Mouse (Mus musculus) kidney, adult 18-20 months (tissue): ENCODE measurements around the gene Arfgef2.

Source experiments
- DNase-seq: peaks from one replicate; pipeline ENCODE4 v3.0.0; 2021

The Arfgef2 gene

DNA sequence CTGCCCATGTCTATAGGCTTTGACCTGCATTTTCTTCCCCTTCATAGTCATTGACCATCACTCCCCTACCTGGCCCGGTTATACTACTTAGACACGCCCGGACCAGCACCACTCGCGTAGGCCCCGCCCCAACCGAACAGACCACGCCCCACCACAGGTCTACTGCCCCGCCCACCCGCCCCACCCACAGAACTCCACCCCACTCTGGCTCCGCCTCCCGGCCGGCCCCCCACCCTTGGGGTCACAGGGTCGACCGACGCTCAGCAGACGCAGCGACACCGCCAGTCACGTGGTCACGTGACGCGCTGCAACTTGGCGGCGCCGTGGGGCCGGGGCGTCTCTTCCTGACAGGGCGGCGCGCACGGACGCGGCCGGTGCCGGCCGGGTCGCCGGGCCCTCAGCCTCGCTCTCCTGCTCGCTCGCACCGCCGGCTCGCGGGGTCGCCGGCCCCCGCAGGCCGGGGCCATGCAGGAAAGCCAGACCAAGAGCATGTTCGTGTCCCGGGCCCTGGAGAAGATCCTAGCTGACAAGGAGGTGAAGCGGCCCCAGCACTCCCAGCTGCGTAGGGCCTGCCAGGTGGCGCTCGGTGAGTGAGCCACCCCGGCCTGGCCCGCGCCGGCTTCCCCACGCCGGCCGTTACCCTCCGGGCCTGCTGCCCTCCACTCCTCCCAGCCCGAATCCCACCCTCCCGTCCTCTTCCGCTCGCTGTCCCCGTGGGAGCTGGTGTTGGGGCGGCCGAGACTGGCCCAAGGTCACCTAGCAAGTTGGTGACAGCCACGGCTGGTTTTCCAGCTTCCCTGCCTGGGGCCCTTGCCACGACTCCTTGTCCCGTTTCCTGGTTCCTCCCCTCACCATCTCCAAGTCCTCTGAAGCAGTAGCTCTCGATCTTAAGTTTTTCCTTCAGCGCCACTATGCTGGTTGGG is at the start of gene Arfgef2:
Gene Arfgef2, plus strand, starts transcription at position 339 of the 923 bp plus-strand sequence.
- peak; percentile 92 for DNase-seq

DNA sequence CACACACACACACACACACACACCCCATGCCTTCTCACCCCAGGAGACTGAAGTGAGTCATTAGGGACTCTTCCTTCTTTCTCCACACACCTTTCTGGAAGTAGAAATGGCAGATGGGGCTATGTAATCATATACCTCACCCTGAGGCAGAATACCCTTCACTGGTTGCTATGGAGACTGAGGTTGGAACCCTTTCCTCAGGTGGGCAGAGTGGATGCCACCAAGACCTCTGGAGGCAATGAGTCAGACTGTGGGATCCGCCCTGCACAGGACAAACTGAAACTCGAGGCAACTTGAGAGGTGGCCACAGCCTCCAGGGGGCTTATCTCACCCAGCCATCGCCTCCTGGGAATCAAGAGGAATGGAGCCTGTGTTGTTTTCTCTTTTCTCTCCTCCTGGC is 47.4 kb upstream of the Arfgef2 start:
- DNase-seq = no peak

DNA sequence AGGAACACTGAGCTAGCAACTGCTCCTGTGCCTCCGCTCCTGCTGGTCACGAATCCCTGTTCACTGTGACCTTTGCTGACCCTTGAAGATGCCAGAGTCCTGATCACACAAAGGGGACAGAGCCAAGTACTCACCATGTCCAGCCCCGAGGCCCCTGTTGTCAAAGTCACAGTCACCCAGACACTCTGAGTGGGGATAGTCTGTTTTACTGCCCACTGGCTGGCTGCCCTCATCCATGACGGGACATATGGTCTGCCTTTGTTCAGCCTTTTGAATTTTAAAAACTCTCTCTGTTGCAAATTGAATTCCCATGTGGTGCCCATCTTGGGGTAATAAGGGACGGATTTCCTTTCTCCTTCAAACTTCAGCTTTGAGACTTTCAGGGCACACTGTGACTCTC is 41.3 kb upstream of the Arfgef2 start:
- no peak for DNase-seq

DNA sequence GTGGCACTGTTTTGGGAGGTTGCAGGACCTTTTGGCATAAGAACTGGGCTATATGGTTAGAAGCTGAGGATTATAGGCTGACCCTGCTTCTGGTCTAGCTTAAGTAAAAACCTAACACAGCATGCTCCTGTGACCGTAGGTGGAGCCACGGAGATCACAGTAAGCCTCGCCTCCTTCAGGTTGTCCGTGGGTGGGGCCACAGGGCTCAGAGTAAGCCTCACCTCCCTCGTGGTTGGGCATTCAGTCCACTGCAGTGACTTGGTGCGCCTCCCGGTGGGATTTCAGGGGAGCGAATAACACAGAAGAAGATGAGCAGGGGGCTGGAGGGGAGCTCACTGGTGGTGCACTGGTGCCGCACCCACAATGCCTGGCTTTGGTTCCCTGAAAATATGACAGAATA is 37.8 kb upstream of the Arfgef2 start:
- no peak for DNase-seq

DNA sequence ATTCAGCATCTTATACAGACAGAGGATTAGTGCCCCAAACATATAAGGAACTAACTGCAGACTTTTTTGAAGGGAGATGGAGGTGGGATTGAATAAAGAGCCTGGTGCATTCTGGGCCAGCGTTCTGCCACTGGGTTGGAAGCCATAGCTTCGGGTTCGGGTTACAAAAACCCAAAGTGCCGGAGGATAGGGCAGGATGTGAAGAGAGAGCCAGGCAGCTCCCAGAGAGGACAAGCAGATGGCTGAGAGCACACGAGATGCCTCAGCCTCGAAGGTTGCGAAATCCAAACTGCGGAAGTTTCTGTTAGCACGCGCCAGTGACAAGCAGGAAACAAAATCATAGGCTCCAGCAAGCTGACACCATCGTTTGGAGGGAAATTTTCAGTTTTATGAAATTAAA is 34.0 kb upstream of the Arfgef2 start:
- DNase-seq = no peak

DNA sequence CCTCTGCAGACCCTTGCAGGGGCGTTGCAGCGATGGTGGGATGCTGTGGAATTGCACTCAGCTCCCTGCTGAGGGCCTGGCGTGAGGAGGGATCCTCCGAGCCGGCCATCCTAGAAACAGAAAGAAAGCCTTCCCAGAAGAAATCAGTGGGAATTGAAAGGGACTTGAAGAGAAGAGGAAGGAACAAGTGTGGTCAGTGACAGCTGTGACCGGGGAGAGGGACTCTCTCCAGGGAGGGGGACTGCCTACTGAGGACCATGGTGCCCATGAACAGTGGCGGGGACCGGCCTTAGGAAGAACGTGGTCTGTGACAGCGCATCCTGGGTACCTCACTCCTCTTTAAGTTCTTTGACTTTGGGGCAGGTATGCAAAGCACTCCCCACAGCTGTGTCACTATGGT is 31.8 kb upstream of the Arfgef2 start:
- no peak for DNase-seq

DNA sequence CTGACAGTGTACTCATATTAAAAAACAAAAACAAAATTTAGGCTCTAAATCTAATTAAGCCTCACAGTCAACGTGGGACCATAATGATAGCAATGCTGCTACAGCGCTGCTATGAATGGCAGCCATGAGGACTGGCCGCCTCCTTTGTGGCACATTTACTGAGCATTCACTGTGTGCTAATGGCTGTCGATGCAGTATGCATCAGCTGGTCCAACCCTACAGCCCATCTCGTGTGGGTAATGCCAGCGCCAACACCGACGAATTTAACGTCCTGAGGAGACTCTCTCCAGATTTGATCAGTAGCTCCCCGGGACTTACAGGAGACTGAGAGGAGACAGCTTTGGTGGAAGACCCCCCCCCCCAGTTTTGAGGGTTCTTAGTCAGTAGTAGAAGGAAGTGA is 31.1 kb upstream of the Arfgef2 start:
- no peak for DNase-seq

DNA sequence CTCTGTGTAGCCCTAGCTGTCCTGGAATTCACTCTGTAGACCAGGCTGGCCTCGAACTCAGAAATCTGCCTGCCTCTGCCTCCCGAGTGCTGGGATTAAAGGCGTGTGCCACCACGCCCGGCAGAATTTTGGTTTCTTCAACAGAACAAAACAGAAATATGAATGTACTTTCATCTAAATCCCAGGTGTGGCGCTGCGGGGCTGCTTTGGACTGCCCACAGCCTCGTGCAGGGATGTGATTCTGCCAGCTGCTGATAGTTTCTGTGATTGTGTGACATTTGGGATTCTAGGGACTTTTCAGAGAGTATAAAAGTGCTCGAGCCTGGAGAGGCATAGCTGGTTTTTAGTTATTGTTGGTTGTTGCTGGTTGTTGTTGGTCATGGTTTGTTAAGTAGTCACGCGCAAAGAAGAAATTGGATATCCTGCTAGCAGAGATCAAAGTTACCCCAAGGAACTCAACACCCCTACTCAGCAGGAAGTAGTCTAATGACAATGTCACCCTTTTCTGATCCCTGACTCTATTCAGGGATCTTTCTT is 30.0 kb upstream of the Arfgef2 start:
- DNase-seq = no peak

DNA sequence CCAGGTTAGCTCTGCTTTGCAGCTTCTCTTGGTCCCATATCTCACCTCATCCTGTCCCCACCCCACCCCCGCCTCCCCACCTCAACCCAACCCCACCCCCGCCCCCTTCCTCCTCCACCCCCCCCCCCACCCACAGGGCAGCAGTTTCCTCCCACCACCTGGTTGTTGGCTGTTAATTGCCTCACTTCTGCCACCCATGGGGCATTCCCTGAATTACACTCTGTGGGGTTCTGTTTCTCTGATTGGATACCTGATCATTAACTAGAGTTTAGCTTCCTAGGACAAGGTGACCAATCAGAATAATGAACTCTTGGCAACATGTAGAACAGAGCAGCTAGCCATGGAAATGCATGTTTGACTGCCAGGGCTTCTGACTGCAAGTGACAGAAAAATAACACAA is 29.1 kb upstream of the Arfgef2 start:
- peak; percentile 21 for DNase-seq

DNA sequence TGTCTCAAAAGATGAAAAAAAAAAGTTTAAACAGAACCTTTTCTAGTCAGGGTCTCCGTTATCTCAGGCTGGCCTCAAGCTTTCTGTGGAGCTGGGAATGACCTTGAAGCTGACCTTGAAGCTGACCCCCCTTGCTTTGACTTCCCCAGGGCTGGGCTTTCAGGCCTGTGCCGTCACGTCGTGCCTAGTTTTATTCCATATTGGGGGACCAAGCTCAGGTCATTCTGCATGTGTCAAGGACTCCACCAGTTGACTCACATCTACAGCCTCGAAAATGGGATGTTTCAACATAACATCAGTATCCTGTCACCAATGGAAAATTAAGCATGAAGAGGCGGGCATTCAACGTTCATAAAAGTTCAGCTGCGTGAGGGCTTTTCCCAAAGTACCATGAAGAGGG is 25.4 kb upstream of the Arfgef2 start:
- DNase-seq = no peak

DNA sequence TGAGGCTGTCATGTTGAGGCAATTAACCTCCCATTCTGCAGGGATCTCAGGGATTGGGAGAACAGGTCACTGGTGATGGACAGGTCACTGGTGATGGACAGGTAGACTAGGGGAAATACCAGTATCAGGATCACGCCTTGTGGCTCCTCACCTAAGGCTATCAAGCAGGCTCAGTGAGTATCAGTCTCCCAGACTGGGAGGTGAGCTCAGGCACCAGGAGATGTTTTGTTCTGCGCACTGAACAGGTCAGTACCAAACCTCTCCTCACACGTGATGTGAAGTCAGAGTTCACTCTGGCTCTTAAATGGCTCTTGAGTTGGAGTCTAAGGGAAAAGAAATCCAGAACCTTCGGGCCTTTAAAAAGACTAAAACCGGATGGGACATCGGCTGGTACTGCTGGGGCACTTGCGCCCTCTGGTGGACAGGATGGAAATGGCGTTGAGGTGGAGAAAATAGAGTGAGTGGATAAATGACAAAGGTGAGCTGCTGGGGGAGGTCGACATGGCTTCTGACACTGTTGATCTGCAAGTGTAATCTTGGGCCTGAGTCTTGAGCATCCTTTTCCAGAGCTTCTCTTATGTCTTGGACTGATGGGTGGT is 24.3 kb upstream of the Arfgef2 start:
- DNase-seq = peak; percentile 80

DNA sequence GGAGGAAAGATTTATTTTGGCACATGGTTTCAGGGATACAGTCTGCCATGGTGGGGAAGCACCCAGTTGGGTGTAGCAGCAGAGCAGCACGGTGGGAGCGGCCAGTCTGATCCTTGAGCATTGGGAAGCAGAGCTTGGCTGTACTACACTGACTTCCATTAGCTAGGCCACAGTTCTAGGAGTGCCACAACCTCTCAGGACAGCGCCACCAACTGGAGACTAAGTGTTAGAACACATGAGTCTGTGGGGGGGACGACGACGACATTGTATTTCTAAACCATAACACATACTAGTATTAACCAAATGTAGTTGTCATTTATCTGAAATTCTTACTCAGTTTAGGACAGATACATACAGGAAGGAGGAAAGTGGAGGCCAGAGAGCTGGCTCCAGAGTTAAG is 21.0 kb upstream of the Arfgef2 start:
- DNase-seq = no peak

DNA sequence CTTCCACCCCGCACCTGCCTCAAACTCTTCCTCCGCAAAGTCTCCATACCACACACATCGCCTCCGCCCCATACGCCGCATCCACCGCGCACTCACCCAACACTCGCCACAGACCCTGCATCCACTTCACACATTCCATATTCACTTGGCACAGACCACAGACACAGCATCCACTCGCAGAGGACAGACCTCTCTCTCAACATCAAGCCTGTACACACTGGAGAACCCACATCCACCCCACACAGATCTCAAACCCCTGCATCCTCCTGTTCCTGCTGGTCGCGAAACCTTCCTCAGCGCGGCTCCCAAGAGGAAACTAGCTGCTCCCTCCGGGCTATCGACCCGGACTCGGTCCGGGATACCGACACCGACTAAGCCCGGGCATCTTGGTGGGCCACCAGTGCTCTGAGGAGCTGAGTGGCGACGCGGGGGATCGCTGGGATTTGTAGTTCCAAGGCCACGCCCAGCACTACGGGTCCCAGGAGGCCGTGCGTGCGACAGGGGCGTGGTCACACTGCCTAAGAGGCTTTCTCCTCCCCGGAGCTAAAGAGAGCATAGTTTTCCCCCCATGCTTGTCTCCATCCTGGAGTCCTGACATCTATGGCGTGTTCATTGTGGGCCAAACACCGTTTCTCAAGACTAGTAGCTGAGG is 18.9 kb upstream of the Arfgef2 start:
- DNase-seq = peak; percentile 92

DNA sequence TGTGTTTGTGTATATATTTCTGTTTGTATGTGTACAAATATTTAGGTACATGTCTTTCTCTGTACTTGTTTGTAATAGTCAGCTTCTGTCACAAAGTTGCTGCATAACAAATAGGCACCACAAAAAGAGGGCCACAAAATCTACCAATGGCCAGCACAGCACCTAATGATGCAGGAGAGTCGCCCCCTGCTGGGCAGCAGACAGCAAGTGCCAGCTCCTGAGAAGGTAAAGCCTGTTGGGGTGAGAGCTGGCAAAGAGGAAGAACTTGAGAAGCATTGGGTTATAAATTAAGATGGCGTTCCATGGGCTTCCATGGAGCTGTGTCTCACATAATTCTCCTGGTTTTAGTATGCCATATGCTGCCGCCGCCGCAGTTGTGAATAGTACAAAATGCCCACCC is 13.7 kb upstream of the Arfgef2 start:
- no peak for DNase-seq

DNA sequence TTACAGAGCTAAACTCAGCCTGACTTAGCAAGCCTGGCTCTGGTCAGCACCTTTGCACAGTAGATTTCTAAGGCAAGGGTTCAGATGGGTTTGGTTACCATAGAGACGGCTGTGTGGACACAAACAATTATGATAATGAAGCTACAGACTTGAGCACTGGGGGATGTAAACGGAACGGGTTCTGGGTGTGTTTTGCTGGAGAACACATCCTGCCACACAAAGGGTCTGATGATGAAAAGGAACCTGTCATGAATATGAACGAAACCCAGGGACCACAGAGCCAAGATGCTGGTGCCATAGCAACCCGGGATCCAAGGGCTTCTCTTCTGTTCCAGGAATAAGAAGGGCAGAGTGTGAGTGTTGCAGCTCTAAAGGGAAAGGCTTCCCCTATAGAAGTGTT is 13.0 kb upstream of the Arfgef2 start, which contains the start of gene Trp53rkb:
Gene Trp53rkb, plus strand, starts transcription at position 177 of the 400 bp plus-strand sequence.
- no peak for DNase-seq

DNA sequence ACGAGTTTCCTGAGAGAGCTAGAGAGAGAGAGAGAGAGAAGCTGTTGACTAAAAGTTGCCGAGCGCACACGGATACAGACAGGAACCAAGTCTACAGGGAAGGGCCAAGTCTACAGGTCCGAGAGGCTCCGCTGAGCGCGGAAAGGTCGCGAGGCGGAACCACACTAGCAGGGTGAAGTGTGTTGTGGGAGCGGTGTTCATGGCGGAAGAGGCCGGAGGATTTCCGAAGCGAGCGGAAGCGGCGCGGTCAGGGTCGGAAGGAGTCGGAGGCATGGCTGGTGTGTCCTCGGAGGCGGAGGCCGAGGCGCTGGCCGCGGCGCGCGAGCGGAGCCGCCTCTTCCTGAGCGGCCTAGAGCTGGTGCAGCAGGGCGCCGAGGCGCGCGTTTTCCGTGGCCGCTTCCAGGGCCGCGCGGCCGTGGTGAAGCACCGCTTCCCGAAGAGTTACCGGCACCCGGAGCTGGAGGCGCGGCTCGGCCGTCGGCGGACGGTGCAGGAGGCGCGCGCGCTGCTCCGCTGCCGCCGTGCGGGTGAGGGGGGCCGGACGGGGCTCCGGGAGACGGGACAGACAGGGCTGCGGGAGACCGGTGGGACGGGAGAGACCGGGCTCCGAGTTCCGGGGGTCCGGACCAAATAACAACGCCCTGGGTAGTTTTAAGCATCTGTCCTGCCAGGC is 11.7 kb upstream of the Arfgef2 start:
- peak; percentile 87 for DNase-seq

DNA sequence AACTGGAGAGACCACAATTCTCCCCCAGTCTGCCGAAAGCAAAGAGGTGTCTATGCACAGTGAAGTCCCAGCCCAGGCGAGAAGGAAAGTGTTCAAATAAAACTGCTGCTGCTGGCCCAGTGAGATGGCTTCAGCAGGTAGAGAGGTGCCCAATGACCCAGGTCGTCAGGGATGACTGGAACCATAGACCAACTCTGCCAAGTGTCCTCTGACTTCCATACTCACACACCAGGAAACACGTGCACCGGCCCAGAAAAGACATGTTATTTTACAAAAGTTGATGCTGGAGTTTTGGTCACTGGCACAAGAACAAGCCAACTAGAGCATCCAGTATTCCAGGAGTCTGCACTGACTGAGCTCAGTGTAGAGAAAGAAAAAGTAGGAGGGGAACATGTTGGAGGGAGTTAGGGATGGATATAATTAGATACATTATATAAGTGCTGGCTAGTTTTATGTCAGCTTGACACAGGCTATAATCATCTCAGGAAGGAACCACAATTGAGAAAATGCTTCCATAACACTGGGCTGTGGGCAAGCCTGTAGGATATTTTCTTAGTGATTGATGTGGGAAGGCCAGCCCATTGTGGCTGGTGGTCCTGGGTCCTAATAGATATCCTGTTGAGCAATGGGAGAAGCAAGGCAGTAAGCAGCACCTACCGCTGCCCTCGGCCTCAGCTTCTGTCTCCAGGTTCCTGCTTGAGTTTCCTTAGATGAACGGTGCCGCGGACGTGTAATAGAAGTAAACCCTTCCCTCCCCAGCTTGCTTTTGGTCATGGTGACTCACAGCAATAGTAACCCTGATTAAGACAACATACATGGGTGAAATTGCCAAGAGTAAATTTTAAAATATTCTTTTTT is 5.5 kb upstream of the Arfgef2 start:
- DNase-seq = peak; percentile 33

DNA sequence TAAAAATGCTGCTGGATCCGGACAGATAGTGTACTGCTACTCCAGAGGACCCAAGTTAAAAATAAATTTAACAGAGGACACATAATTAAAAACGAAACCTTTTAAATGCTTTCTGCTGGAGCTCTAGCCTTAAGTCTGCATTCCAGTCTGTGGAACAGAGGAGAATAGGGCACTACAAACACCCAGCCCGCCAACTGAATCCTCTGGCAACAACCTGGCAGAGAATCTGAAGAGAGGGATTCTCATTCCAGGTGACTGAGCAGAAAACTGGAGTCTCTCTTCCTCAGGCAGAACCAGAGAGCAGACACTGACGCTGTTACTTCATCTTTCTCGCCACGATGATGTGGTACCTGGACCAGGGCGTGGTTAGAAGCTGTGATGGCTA is 4.9 kb upstream of the Arfgef2 start:
- DNase-seq = no peak

DNA sequence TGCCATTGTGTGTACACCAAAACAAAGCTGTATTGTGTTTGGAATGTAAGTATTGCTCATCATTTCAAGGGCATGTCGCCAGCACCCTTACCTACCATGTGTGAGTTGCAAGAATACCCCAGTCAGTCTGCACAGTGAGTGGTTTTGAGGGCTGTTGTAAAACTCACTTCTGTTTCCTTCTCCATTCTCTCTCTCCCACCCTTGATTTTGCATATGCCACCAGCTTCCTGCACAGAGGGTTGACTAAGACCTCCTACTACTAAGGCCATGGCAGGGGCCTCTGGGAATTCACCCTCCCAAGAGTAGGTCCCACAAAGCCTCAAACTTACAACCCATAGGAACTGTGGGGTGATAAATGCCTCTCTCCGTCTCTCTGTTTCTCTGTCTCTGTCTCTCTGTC is 4.0 kb upstream of the Arfgef2 start:
- no peak for DNase-seq

DNA sequence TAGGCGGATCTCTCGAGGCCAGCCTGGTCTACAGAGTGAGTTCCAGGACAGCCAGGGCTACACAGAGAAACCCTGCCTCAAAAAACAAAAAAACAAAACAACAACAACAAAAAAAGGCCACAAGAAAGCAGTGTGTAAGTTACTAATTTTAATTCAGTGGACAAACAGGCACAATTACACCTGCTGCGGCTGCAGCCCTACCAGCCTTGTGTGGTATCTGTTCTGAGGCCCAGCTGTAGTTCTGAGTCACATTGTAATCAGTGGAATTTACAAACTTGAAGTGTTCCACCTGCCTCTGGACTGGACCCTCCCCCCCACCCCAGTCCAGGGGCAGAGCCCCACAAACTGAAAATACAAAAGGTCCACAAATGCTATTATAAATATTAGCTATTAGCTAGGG is 2.1 kb upstream of the Arfgef2 start:
- no peak for DNase-seq

DNA sequence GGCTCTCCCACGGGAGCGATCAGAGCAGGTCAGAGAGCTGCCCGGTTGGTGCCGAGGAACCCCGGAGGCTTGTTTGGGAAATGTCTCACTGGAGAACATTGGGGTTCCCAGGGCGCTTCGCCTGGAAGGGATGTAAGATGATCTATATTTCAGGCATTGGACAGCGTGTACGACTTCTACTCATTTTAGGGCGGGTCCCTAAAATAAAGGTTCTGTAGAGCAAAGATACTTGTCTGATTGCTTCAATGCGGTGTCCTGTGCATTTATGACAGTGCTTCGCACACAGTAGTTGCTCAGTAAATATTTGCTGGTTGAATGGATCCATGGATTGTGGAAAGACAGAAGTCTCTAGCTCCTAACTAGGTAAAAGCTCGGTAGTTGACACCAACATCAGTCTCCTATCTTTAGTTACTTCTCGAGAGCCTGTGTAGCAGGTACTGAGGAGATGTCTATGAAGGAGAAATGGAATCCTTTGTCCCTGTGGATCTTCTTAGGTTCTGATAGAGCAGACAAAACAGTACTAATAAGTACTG is 851 bp downstream of the Arfgef2 start:
- DNase-seq = no peak

DNA sequence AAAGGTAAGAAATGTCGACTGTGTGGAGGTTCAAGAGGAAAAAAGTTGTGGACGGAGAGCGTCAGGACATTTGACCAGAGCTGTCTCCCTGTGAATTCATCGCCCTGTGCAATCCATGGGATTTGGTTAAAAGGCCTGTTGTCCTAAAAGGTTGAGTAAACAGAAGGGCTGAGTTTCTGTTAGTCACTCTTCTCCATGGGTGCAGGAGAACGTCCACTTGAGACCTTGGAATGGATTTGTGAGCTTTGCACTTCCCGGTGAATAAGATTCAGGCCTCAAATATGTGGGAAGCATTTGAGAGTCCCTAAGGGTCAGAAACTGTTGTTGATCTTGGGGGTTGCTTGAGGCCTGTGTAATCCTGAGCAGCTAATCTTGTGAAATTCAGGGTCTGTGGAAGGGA is 1.4 kb downstream of the Arfgef2 start:
- no peak for DNase-seq
